Mouse (Mus musculus): ENCODE measurements around the gene Pcp4l1. TPM values are rescaled to one million over a fixed set of nuclear protein-coding genes. Genes with fewer than 3 reads are reported as not detected.
"Not testable (repeated sequence)": the region's sequence is repeated elsewhere in the genome, so short reads cannot be mapped to it uniquely, and the experiment has no call there.

Pcp4l1 gene
- 10 to 100 TPM; 15.0 to 48.8 TPM for total RNA-seq (2021)
- long read RNA-seq, experiment 1, transcript Pcp4l1-201 (3 exons, 1,577 nt): major isoform, 42 of 51 reads
- long read RNA-seq, experiment 1, partial matches to known transcripts: 1 of 51 reads
- long read RNA-seq, experiment 1, other reads (novel, unspliced or antisense): 8 of 51 reads
- long read RNA-seq, experiment 2, transcript Pcp4l1-201 (3 exons, 1,577 nt): major isoform, 48 of 51 reads
- long read RNA-seq, experiment 2, partial matches to known transcripts: 0 of 51 reads
- long read RNA-seq, experiment 2, other reads (novel, unspliced or antisense): 3 of 51 reads

- peak; percentile 64 for DNase-seq
Observed at GRCm38 (mm10) chr1:171195887-171196397, at the start of gene Pcp4l1. Gene Pcp4l1 (minus strand): TSS chr1:171196268.

DNA sequence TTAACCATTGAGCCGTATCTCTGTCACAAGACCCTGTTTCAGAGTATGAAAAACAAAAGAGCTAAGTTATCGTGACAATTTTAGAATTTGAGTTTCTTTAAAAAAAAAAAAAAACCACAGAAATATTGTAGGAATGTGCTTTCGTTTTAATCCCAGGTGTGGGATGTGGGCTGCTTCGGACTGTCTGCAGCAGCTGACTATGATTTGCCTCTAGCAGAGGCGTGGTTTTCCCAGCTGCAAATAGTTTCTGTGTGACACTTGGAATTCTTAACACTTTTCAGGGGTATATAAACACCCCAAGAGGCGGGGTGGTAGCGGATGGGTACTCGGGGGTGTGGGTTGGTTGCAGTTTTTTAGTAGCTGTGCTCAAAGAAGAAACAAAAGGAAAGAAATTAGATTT lies 49.3 kb upstream of the Pcp4l1 start:
- DNase-seq: no peak

GRCm38 (mm10) chr1:171241952-171242351 lies 45.9 kb upstream of the Pcp4l1 start:
- not testable (repeated sequence) for DNase-seq

DNA sequence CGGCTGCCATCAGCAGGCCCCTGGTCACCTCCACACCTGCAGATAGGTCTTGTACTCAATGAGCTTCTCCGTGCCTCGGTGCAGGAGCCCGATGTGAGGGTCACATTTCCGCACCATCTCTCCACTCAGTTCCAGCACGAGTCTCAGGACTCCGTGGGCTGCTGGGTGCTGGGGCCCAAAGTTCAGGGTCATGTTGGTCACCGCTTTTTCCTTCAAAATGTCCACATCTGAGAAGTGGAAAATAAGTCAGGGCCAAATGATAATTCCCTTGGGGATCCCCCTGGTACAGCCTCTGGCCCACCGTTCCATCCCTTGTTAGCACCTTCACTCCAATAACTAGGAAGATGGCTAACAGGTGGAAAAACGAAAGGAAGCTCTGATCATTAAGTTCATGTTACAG lies 44.8 kb upstream of the Pcp4l1 start:
- DNase-seq: no peak

DNA sequence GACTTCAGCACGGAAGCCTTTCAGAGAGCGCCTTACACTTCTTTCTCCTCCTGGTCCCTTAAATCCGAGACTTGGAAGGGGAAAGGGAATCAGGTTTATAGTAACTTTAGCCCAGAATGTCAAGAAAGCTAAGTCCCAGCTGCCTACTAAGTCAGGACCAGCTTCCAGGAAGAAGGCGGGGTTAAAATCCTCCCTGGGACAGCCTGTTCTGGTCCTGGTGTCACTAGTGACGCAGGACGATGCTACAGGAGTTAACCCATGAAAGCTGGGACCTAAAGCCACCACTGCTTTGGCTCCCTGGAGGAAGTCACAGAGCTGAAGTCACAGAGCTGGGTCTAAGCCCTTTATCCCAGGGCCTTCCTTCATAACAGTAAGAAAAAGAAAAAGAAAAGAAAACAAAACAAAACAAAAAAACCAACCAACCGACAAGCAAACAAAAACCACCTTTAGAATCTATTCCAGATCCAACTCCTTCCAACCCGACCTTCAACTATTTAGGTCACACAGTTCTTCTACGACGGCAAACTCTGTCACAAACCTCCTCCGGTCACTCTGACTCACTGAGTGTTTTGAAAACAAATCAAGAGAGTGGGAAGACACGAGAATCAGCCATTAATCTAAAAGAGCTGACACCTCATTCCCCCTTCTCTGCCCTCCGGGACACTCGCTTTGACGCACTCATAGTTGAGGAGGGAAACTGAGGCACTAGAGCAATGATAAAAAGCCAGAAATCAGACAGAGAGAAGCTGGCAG lies 44.1 kb upstream of the Pcp4l1 start:
- peak; percentile 75 for DNase-seq

- DNase-seq: peak; percentile 41
Observed at GRCm38 (mm10) chr1:171238463-171238862, 42.4 kb upstream of the Pcp4l1 start.

DNA sequence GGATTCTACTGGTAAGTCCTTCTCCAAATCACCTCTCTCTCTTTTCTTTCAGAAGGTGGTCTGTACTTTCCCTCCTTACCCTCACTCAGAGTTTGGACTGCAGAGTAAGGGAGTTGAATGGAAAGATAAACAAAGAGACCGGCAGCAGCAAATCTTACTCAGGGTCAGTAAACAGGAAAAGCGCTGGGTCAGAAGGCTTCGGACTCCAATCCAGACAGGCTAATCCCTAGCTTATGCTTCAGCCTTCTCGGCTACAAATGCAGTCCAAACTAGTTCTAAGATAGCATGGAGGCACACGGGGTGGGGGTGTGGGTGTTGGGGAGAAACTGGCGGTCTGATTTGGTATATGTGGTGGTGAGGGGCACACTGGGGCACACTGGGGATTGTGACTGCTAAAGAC lies 41.4 kb upstream of the Pcp4l1 start:
- DNase-seq: no peak

DNA sequence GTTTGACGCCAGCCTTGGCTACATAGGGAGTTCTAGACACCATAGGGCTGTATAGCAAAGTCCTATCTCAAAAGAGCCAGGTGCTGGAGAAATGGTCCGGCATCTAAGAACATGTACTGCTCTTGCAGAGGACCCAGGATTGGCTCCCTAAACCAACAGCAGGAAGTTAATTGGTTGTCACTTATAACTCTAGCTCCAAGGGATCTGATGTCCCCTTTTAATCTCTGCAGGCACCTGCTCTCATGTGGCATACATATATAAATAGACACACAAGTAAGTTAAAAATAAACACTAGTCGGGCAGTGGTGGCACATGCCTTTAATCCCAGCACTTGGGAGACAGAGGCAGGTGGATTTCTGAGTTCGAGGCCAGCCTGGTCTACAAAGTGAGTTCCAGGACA lies 39.7 kb upstream of the Pcp4l1 start:
- no peak for DNase-seq

DNA sequence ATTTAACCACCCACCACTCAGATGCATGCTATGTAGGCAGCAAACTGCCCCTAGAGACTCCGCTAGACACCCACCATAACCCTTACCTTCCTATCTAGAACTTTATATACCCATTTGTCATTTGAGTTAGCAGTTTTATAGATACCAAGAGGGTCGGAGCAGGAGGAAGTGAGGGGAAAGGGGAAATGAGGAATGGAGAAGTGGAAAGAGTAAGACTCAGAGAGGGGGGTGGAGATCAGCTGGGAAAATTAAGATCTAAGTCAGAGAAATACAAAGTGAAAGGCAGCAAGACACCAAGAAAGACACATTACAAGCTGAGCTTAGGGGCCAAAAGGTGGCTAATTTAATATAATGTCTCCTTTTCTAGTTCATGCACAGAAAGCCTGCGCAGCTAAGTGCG lies 38.5 kb upstream of the Pcp4l1 start:
- no peak for DNase-seq

DNA sequence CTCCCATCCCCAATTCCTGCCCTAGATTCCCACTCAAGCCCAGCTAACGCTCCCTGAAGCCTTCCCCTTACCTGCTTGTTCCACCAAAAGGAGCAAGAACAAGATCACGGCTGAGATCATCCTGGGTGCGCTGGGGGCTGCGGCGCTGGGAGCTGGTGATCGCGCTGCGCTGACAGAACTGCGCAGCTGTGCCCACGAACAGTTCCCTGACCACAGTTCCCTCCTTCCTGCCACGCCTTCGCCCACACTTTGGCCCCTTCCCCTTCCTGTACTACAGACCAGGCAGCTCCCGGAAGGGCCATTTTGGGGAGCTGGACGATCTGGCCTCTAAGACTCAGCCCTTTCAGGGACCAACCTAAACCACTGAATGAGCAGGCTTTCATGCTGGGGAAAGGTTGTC lies 38.1 kb upstream of the Pcp4l1 start, which contains the start of gene Fcer1g:
Gene Fcer1g (minus strand): TSS at position 240 of the 400 bp plus-strand sequence.
- peak; percentile 37 for DNase-seq

DNA sequence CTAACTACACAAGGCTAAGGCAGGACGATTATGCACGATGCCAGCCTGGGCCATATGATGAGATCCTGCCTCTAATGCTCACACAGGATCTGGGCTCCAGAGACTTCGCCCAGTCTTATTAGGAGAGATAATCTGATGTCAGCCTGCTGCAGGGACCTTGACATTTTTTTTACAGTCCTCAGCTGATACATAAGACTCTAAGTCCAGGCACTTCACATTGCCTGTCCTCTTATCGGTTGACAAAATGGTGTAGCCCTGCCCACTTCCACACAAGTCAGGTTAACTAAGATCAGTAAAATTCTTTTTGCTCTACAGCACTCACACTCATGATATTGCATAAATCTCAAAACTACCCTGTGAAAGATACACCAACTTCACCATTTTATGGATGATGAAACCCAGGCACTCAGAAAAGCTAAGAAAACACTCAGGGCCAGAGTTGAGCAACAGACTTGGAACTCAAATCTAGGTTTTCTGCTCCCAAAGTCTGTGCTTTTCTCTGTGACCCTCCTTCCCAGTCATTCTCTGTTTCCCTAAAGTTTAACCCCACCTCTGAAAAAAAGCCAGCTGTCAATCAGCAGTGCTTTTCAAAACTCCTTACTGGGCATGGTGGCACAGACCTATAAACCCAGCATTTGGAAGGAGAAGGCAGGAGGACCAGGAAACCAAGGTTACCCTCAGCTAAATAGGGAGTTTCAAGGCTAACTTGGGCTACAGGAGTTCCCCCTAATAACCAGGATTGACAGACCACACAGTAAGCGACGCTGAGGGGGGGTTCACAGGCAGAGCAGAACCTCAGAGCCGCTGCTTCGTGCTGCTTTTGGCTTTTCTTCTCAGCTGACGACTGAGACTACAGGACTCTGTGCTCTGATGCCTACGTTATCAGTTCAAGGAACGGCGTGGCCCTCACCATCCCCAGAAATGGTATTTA lies 37.0 kb upstream of the Pcp4l1 start:
- DNase-seq: no peak

GRCm38 (mm10) chr1:171232348-171232747 lies 36.3 kb upstream of the Pcp4l1 start:
- DNase-seq: no peak

- DNase-seq: no peak
Observed at GRCm38 (mm10) chr1:171231844-171232243, 35.8 kb upstream of the Pcp4l1 start.

GRCm38 (mm10) chr1:171230215-171230614 lies 34.1 kb upstream of the Pcp4l1 start:
- no peak for DNase-seq

DNA sequence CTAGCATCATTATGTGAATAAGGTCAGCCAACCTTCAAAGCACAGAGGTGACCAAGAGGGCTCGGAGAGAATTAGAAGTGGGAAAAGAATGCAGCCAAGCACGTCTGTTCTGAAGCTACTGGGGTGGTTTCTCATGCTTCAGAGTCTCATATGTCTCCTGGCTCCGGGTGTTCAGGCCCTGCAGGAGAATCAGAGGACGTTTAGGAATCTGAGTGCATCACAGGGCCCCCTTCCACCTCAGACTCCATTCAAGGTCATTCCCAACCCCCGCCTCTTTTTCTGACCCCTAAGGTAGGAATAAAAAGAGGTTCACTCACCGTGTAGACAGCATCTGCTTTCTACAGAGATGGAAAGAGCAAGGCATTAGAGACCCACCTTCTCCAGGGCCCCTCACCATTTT lies 33.7 kb upstream of the Pcp4l1 start:
- no peak for DNase-seq

DNA sequence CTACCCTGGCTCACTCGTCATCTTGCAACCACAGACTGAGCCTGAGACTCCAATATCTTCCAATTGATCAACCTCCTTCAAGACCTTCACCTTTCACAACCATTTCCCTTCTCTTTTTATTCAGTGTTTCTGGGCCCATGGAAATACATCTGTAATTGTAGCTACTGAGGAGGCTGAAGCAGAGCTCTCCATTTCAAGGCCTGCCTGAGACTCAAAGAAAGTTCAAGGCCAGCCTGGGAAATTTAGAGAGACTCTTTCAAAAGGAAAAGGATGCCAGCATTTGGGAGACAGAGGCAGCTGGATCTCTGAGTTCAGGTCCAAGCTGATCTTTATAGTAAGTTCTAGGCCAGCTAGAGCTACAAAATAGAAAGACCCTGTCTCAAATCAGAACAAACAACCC lies 31.8 kb upstream of the Pcp4l1 start:
- no peak for DNase-seq

DNA sequence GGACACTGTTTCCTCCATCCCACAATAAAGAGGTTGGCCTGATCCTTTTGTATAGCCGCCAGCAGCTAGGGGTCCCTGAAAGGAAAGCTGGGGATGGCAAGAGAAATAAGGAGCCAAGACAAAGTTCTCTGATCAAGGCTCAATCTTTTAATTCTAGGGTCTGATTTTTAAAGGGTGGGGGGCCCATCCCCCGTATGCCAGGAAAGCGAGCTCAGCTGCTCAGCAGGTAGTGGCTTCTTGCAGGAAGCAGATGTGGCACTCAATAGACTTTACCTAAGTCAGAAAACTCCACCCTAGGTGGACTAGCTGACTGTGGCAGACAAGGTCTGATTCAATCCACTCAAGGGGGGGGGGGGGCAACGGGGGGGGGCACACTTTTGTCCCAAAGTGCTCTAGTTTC lies 30.7 kb upstream of the Pcp4l1 start:
- no peak for DNase-seq

DNA sequence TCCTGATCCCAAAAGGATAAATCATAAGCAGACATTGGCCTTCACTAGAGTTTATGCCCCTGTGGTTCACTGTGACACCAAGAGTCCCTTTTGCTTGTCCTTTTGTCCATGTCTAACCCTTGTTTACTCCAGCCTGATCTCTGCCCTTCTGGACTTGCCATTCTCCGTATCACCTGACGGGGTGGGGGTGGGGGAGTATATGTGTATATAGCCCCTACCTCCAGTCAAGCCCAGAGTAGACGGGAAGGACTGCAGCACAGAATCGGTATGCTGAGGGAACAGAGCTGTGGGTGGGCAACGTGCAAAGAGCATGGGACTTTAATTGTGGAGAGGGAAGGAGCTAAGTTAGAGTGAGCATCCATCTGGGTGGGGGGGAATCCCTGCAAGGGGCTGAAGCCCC lies 28.8 kb upstream of the Pcp4l1 start, which contains the start of gene Apoa2:
Gene Apoa2 (plus strand): TSS at position 198 of the 400 bp plus-strand sequence.
- DNase-seq: no peak

DNA sequence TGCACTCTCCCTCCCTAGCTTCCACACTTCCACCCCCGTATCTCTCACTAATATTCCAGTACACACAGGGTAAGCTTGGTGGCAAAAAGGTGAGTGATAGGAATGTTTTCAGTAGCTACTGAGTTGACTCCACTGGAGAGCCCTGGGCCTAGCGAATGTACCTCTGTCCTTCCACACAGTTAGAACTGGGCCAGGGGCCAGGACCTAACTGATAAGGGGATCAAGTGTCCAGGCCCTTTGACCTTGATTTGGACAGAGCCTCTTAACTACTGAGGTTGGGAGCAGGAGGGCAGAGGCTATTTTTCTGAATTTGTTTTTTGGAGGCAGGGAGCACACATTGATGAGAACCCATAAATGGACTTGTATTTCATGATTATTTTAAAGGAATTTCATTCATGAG lies 27.7 kb upstream of the Pcp4l1 start:
- DNase-seq: no peak

- DNase-seq: no peak
Observed at GRCm38 (mm10) chr1:171223168-171223567, 27.1 kb upstream of the Pcp4l1 start.

DNA sequence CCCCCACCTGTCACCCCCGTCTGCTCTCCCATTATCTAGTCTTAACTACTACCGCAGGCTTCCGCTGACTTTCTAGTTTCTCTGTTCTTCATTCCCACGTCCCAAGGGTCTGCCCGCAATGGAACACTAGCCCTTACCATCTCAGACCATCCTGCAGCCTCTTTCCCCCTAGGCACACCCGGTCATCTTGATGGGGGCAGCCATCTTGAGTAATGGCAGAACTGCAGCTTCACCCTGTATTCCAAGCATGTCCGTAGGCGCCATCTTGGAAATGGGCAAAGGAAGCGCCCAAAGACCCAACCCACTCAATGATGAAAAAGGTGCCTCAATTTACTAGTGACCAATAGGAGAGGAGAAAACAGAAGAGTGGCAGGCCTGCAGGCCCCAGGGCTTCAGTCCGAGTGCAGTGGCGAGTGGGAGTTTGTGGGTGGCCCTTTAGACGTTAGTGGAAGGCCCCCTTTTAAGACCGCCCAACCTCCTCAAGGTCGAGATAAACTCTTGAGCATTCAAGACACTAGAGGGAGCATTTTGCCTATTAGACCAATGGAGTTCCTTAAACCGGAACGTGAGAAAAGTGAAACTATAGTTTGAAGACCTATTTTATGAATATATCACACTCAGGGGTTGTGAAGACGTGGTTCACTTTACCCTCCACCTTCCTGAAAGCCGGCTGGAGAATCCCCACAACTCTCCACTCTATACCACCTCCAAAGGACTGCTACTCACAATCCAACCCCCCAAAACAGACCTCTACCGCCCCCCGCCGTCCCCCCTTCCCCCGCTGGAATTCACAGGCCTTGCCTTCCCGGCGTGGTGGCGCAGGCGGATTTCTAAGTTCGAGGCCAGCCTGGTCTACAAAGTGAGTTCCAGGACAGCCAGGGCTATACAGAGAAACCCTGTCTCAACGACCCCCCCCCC lies 26.4 kb upstream of the Pcp4l1 start, which contains the start of gene Tomm40l:
Gene Tomm40l (minus strand): TSS at position 277 of the 918 bp plus-strand sequence.
- DNase-seq: peak; percentile 97

Data from gastrocnemius, postnatal 25 days (tissue).